Comparison of ENCODE assay signal across 8 mouse cellular contexts in genomic region chr11:116851576-116852290, GRCm38 (mm10). TPM values are rescaled to one million over a fixed set of nuclear protein-coding genes. Genes with fewer than 3 reads are reported as not detected.
DNase-seq lines count a peak whose midpoint lies in the region; ATAC-seq and TF ChIP-seq lines count a peak whose summit lies in the region.

No protein-coding gene starts in this region.

- DNase-seq in cerebellum, adult 8-10 months: peak; percentile 50
- no peak for DNase-seq in cerebellum, postnatal 25 days
- DNase-seq in testis, postnatal 10 days (ENCODE audit: low spot score): no peak
- DNase-seq in midbrain, embryonic 14.5 days: peak; percentile 58
- no peak for DNase-seq in T-cell, adult 2 months (ENCODE audit: low spot score)
- no peak for DNase-seq in spleen, postnatal 14 days (ENCODE audit: low spot score in 2 of 2)

- TF ChIP-seq CTCF in testis, adult 2 months (IDR thresholded peaks at IDR 0.05; ENCODE audit: control insufficient read depth, insufficient read depth, insufficient replicate concordance, low read depth, low read length): no peak

- peak overlapping the region; percentile 99 for H3K9ac ChIP-seq in intestine, embryonic 15.5 days
- peak overlapping the region; percentile 93 for H3K9ac ChIP-seq in midbrain, embryonic 14.5 days (replicated peaks; ENCODE audit: low read length)

- peak overlapping the region; percentile 91 for H3K4me3 ChIP-seq in testis, adult 2 months (ENCODE audit: control insufficient read depth, low read depth, low read length)
- peak overlapping the region; percentile 99 for H3K4me3 ChIP-seq in intestine, embryonic 15.5 days (replicated peaks)
- H3K4me3 ChIP-seq in midbrain, embryonic 14.5 days (replicated peaks; ENCODE audit: low read depth, low read length): peak overlapping the region; percentile 96

- under 1% methylated on average over 29 of the region's 29 CpGs for whole genome bisulfite sequencing in intestine, embryonic 15.5 days
- under 1% methylated on average over 29 of the region's 29 CpGs for WGBS in midbrain, embryonic 14.5 days

- H3K36me3 ChIP-seq in testis, adult 2 months (ENCODE audit: control insufficient read depth, insufficient read depth, low read length): peaks cover 5% of the 10 kb centered on the region
- H3K36me3 ChIP-seq in intestine, embryonic 15.5 days: 0 out of 2 replicates have a peak, but pooled peaks cover 7% of the 10 kb centered on the region
- H3K36me3 ChIP-seq in midbrain, embryonic 14.5 days (ENCODE audit: control insufficient read depth, insufficient read depth, low read length): peaks cover 46% of the 10 kb centered on the region

- H3K9me3 ChIP-seq in intestine, embryonic 15.5 days: no peaks in the 10 kb centered on the region
- no peaks in the 10 kb centered on the region for H3K9me3 ChIP-seq in midbrain, embryonic 14.5 days (ENCODE audit: control insufficient read depth, low read length)

- H3K4me1 ChIP-seq in testis, adult 2 months (ENCODE audit: control insufficient read depth, insufficient read depth, low read length): no peaks in the 10 kb centered on the region; the same call in 1 of the 2 replicates
- peaks cover 12% of the 10 kb centered on the region for H3K4me1 ChIP-seq in intestine, embryonic 15.5 days (replicated peaks)
- H3K4me1 ChIP-seq in midbrain, embryonic 14.5 days (ENCODE audit: control insufficient read depth, insufficient read depth, low read length): peaks cover 26% of the 10 kb centered on the region

- H3K27ac ChIP-seq in testis, adult 2 months (ENCODE audit: control insufficient read depth, insufficient read depth, low read depth, low read length): peak overlapping the region; percentile 100
- peak overlapping the region; percentile 99 for H3K27ac ChIP-seq in intestine, embryonic 15.5 days
- H3K27ac ChIP-seq in midbrain, embryonic 14.5 days (replicated peaks; ENCODE audit: low read depth, low read length): peak overlapping the region; percentile 96

- peak overlapping the region; percentile 62 for H3K4me2 ChIP-seq in intestine, embryonic 15.5 days (replicated peaks)
- H3K4me2 ChIP-seq in midbrain, embryonic 14.5 days (ENCODE audit: low read length): peak overlapping the region; percentile 85

- peak; percentile 30; the same call in 1 of the 2 replicates for TF ChIP-seq POLR2A in testis, adult 2 months (IDR thresholded peaks at IDR 0.05; ENCODE audit: control insufficient read depth, low read depth, low read length)

- H3K27me3 ChIP-seq in testis, adult 2 months (ENCODE audit: control insufficient read depth, insufficient read depth, low read length): no peaks in the 10 kb centered on the region
- H3K27me3 ChIP-seq in intestine, embryonic 15.5 days (replicated peaks): no peaks in the 10 kb centered on the region
- H3K27me3 ChIP-seq in midbrain, embryonic 14.5 days (ENCODE audit: control insufficient read depth, insufficient read depth, low read length): no peaks in the 10 kb centered on the region

- ATAC-seq in intestine, embryonic 15.5 days: peak; percentile 2
- ATAC-seq in midbrain, embryonic 14.5 days (ENCODE audit: low FRiP score, low TSS enrichment): no peak

RNA-seq across cellular contexts. Expression of gene Mfsd11, which starts 0.5 kb away (rescaled TPM):
- 105 and 109 TPM in 2 replicates for polyA plus RNA-seq in testis, adult 2 months (2012; rRNA removed)
- 39.4 and 47.3 TPM in 2 replicates for polyA plus RNA-seq in intestine, embryonic 15.5 days (2015; fragmentation: Nextera tagmentation; extraction: Ambion mirVana)
- 51.3 and 52.8 TPM in 2 replicates for polyA plus RNA-seq in midbrain, embryonic 14.5 days (2014; fragmentation: Nextera tagmentation; extraction: Ambion mirVana)

RNA-seq across cellular contexts. Expression of gene Srsf2, which starts 1.2 kb away (rescaled TPM):
- 156 and 182 TPM in 2 replicates for polyA plus RNA-seq in testis, adult 2 months (2012; rRNA removed)
- 723 and 765 TPM in 2 replicates for polyA plus RNA-seq in intestine, embryonic 15.5 days (2015; fragmentation: Nextera tagmentation; extraction: Ambion mirVana)
- polyA plus RNA-seq in midbrain, embryonic 14.5 days (2014; fragmentation: Nextera tagmentation; extraction: Ambion mirVana): 650 and 686 TPM in 2 replicates

RNA-seq across cellular contexts. Expression of gene Jmjd6, which starts 8.5 kb away (rescaled TPM):
- polyA plus RNA-seq in testis, adult 2 months (2012; rRNA removed): 66.5 and 71.1 TPM in 2 replicates
- 81.2 and 88.5 TPM in 2 replicates for polyA plus RNA-seq in intestine, embryonic 15.5 days (2015; fragmentation: Nextera tagmentation; extraction: Ambion mirVana)
- polyA plus RNA-seq in midbrain, embryonic 14.5 days (2014; fragmentation: Nextera tagmentation; extraction: Ambion mirVana): 70.8 and 81.4 TPM in 2 replicates

RNA-seq across cellular contexts. Expression of gene Mettl23, which starts 8.7 kb away (rescaled TPM):
- 45.5 and 61.4 TPM in 2 replicates for polyA plus RNA-seq in testis, adult 2 months (2012; rRNA removed)
- polyA plus RNA-seq in intestine, embryonic 15.5 days (2015; fragmentation: Nextera tagmentation; extraction: Ambion mirVana): 62.0 and 63.7 TPM in 2 replicates
- polyA plus RNA-seq in midbrain, embryonic 14.5 days (2014; fragmentation: Nextera tagmentation; extraction: Ambion mirVana): 80.4 and 87.6 TPM in 2 replicates

RNA-seq across cellular contexts. Expression of gene Mxra7, which starts 23.9 kb away (rescaled TPM):
- 8.2 and 8.9 TPM in 2 replicates for polyA plus RNA-seq in testis, adult 2 months (2012; rRNA removed)
- polyA plus RNA-seq in intestine, embryonic 15.5 days (2015; fragmentation: Nextera tagmentation; extraction: Ambion mirVana): 25.5 and 27.9 TPM in 2 replicates
- polyA plus RNA-seq in midbrain, embryonic 14.5 days (2014; fragmentation: Nextera tagmentation; extraction: Ambion mirVana): 20.7 and 20.9 TPM in 2 replicates

Comparison
In these comparisons a context has a peak if more than half of its experiments do, and no peak if none do; other contexts are left out.
1. DNase-seq: peak in cerebellum, adult 8-10 months (single experiment) and midbrain, embryonic 14.5 days (single experiment); none in cerebellum, postnatal 25 days (0 of 2), testis, postnatal 10 days (single experiment), T-cell, adult 2 months (single experiment) and spleen, postnatal 14 days (0 of 2).
2. Peak in every context shown above with its lines, with median percentiles within 50 percentile points of each other: H3K27ac ChIP-seq and H3K4me3 ChIP-seq.